Mouse (Mus musculus): Measurements from ENCODE around the gene Xbp1.

Gene Xbp1

DNA sequence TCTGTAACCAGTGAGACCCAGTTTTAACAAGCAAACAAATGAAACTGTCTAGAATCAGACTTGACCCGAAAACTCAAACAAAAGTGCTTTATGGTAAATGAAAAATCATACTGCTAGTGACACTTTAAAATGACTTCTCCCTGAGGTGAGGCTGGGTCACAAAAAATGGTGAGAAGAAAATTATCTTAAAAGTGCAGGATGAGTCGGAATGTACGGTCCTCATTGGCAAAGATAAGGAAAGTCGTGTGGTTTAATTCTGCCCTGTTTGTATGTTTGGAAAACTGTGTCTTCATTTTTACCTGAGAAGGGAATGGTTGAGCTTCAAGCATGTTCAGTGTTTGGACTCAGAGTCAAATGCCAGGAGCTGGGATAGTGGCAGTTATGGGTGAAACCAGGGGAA is 51.4 kb downstream of the Xbp1 start:
- DNase-seq (ENCODE audit: low spot score) = no peak

- DNase-seq (ENCODE audit: low spot score) = no peak
Measured at GRCm38 (mm10) chr11:5573821-5574220, 53.4 kb downstream of the Xbp1 start.

GRCm38 (mm10) chr11:5575046-5575445 is 54.6 kb downstream of the Xbp1 start:
- no peak for DNase-seq (ENCODE audit: low spot score)

Data from embryo, embryonic 10.5 days (tissue).